Mouse (Mus musculus) mature B cell (primary cell): ENCODE measurements around the gene Atpaf1.

ENCODE experiments used
- in situ Hi-C: fragments of 300-500 bp; cut with MboI; formaldehyde crosslinking; loops from 2 replicates; pipeline ENCODE4 v1.14.3; 2019

Atpaf1 gene

GRCm38 (mm10) chr4:115799981-115800380 is 15.4 kb downstream of the Atpaf1 start:
- in situ Hi-C loops = no loop called here

- in situ Hi-C loops = no loop called here
Observed at GRCm38 (mm10) chr4:115812326-115812725, 27.7 kb downstream of the Atpaf1 start.

- in situ Hi-C loops = no loop called here
Observed at GRCm38 (mm10) chr4:115815606-115816005, 31.0 kb downstream of the Atpaf1 start.

GRCm38 (mm10) chr4:115820199-115820598 is 35.6 kb downstream of the Atpaf1 start:
- in situ Hi-C loops = loop anchor here (10.0 kb wide), 1 partner anchor 75 kb away; no protein-coding TSS in a partner anchor

GRCm38 (mm10) chr4:115820944-115821343 is 36.3 kb downstream of the Atpaf1 start:
- in situ Hi-C loops = loop anchor here (10.0 kb wide), 1 partner anchor 76 kb away; no protein-coding TSS in a partner anchor

- in situ Hi-C loops = loop anchor here (10.0 kb wide), 1 partner anchor 77 kb away; no protein-coding TSS in a partner anchor
Observed at GRCm38 (mm10) chr4:115821431-115821830, 36.8 kb downstream of the Atpaf1 start.

GRCm38 (mm10) chr4:115821928-115822327 is 37.3 kb downstream of the Atpaf1 start:
- in situ Hi-C loops = loop anchor here (10.0 kb wide), 1 partner anchor 77 kb away; no protein-coding TSS in a partner anchor

- in situ Hi-C loops = loop anchor here (10.0 kb wide), 1 partner anchor 79 kb away; no protein-coding TSS in a partner anchor
Observed at GRCm38 (mm10) chr4:115824178-115824577, 39.6 kb downstream of the Atpaf1 start.

GRCm38 (mm10) chr4:115825271-115825670 is 40.7 kb downstream of the Atpaf1 start:
- in situ Hi-C loops = loop anchor here (10.0 kb wide), 1 partner anchor 80 kb away; no protein-coding TSS in a partner anchor

GRCm38 (mm10) chr4:115827066-115827465 is 42.5 kb downstream of the Atpaf1 start:
- in situ Hi-C loops = loop anchor here (10.0 kb wide), 1 partner anchor 82 kb away; no protein-coding TSS in a partner anchor

GRCm38 (mm10) chr4:115827535-115827887 is 42.9 kb downstream of the Atpaf1 start:
- in situ Hi-C loops = loop anchor here (10.0 kb wide), 1 partner anchor 83 kb away; no protein-coding TSS in a partner anchor

GRCm38 (mm10) chr4:115827888-115828571 is 43.4 kb downstream of the Atpaf1 start, which contains the start of gene Mob3c:
Gene Mob3c, plus strand, starts transcription at chr4:115828092.
- in situ Hi-C loops = loop anchor here (10.0 kb wide), 1 partner anchor 83 kb away; no protein-coding TSS in a partner anchor

- in situ Hi-C loops = loop anchor here (10.0 kb wide), 1 partner anchor 84 kb away; no protein-coding TSS in a partner anchor
Observed at GRCm38 (mm10) chr4:115828572-115828902, 43.9 kb downstream of the Atpaf1 start.

- in situ Hi-C loops = no loop called here
Observed at GRCm38 (mm10) chr4:115830491-115830890, 45.9 kb downstream of the Atpaf1 start.

GRCm38 (mm10) chr4:115831221-115831620 is 46.6 kb downstream of the Atpaf1 start:
- in situ Hi-C loops = no loop called here

- in situ Hi-C loops = no loop called here
Observed at GRCm38 (mm10) chr4:115832040-115832439, 47.4 kb downstream of the Atpaf1 start.

- in situ Hi-C loops = no loop called here
Observed at GRCm38 (mm10) chr4:115835576-115835975, 51.0 kb downstream of the Atpaf1 start.

GRCm38 (mm10) chr4:115838196-115838595 is 53.6 kb downstream of the Atpaf1 start:
- in situ Hi-C loops = no loop called here

- in situ Hi-C loops = no loop called here
Observed at GRCm38 (mm10) chr4:115838696-115839641, 54.4 kb downstream of the Atpaf1 start, which contains the start of gene Mknk1. Gene Mknk1, plus strand, starts transcription at chr4:115839198.

GRCm38 (mm10) chr4:115839956-115840355 is 55.3 kb downstream of the Atpaf1 start:
- in situ Hi-C loops = no loop called here

- in situ Hi-C loops = no loop called here
Observed at GRCm38 (mm10) chr4:115840842-115841241, 56.2 kb downstream of the Atpaf1 start.

- in situ Hi-C loops = no loop called here
Observed at GRCm38 (mm10) chr4:115846656-115847055, 62.0 kb downstream of the Atpaf1 start.
